Mouse (Mus musculus) neural tube, embryonic 14.5 days (tissue): ENCODE measurements at regions not wholly inside any gene's neighbourhood (a gene's known extent, or its start where the extent isn't known, plus 50 kb on each side); places are given as distances from the start of the nearest gene placed in this dataset.
"Not testable (repeated sequence)": the region's sequence is repeated elsewhere in the genome, so short reads cannot be mapped to it uniquely, and the experiment has no call there.

Experiments used
- ATAC-seq: fragments of 200-750 bp; cut with Nextera tagmentation; 2 replicates; pipeline ENCODE4 v1.8.0; 2017; ENCODE audit warnings: low read depth, mild to moderate bottlenecking, moderate TSS enrichment, moderate library complexity
- H3K27ac ChIP-seq: fragments of 300-500 bp; sonication (generic); 2 replicates; pipeline ENCODE4 v1.5.1; 2014; ENCODE audit warnings: low read depth, mild to moderate bottlenecking, control low read depth, low read length, moderate library complexity, mixed read lengths
- H3K27me3 ChIP-seq: fragments of 300-500 bp; sonication (generic); 2 replicates; pipeline ENCODE4 v1.6.1; 2014; ENCODE audit warnings: low read length; ENCODE audit not compliant: control insufficient read depth, insufficient read depth
- H3K36me3 ChIP-seq: fragments of 300-500 bp; sonication (generic); 2 replicates; pipeline ENCODE4 v1.6.1; 2014; ENCODE audit warnings: low read length, mixed read lengths; ENCODE audit not compliant: control insufficient read depth, insufficient read depth
- H3K4me1 ChIP-seq: fragments of 300-500 bp; sonication (generic); 2 replicates; pipeline ENCODE4 v1.6.1; 2014; ENCODE audit warnings: low read length; ENCODE audit not compliant: control insufficient read depth, insufficient read depth
- H3K4me2 ChIP-seq: fragments of 300-500 bp; sonication (generic); 2 replicates; pipeline ENCODE4 v1.6.1; 2014; ENCODE audit warnings: mild to moderate bottlenecking, low read depth, low read length, control low read depth
- H3K4me3 ChIP-seq: fragments of 300-500 bp; sonication (generic); 2 replicates; pipeline ENCODE4 v1.5.1; 2014; ENCODE audit warnings: low read depth, low read length, control low read depth, mixed read lengths
- H3K9ac ChIP-seq: fragments of 300-500 bp; sonication (generic); replicated peaks from 2 replicates; pipeline ENCODE4 v1.6.1; 2014; ENCODE audit warnings: low read depth, mild to moderate bottlenecking, control low read depth, low read length, mixed read lengths
- H3K9me3 ChIP-seq: fragments of 300-500 bp; sonication (generic); 2 replicates; pipeline ENCODE4 v1.6.1; 2016; ENCODE audit warnings: low read length; ENCODE audit not compliant: control insufficient read depth
- WGBS: fragments of 180-500 bp; shearing (Covaris S2); extraction: QIAGEN DNeasy Blood & Tissue Kit; methylation state at CpG from one replicate; pipeline ENCODE4 v1.1.7; 2014; 5-methylcytosine and 5-hydroxymethylcytosine counted together

- H3K4me2 ChIP-seq, H3K27ac ChIP-seq, ATAC-seq, H3K4me3 ChIP-seq, H3K27me3 ChIP-seq, H3K9ac ChIP-seq, H3K36me3 ChIP-seq, H3K9me3 ChIP-seq, H3K4me1 ChIP-seq: not testable (repeated sequence)
- WGBS: 83% methylated on average over 4 of the region's 5 CpGs
Measured at GRCm38 (mm10) chr16:3334355-3334754, 256.5 kb upstream of the Olfr161 start.

GRCm38 (mm10) chr16:3343372-3343771 lies 247.5 kb upstream of the Olfr161 start:
- 34% methylated on average over 3 of the region's 4 CpGs for WGBS
- not testable (repeated sequence) for ATAC-seq, H3K27me3 ChIP-seq, H3K4me3 ChIP-seq, H3K36me3 ChIP-seq, H3K27ac ChIP-seq, H3K4me2 ChIP-seq, H3K9ac ChIP-seq, H3K4me1 ChIP-seq, H3K9me3 ChIP-seq

- H3K27me3 ChIP-seq, H3K9me3 ChIP-seq, H3K4me3 ChIP-seq, H3K9ac ChIP-seq, H3K27ac ChIP-seq, ATAC-seq, H3K4me2 ChIP-seq, H3K36me3 ChIP-seq, H3K4me1 ChIP-seq: not testable (repeated sequence)
- no CpG with 5 or more reads among the region's 1 CpGs for WGBS
Measured at GRCm38 (mm10) chr16:3344725-3345380, 246.0 kb upstream of the Olfr161 start.

GRCm38 (mm10) chr16:3349382-3349781 lies 241.5 kb upstream of the Olfr161 start:
- WGBS: 92% methylated on average over 1 of the region's 4 CpGs
- H3K9me3 ChIP-seq, H3K4me2 ChIP-seq, H3K9ac ChIP-seq, H3K36me3 ChIP-seq, H3K4me3 ChIP-seq, H3K27me3 ChIP-seq, H3K4me1 ChIP-seq, H3K27ac ChIP-seq, ATAC-seq: not testable (repeated sequence)

- not testable (repeated sequence) for H3K4me2 ChIP-seq, ATAC-seq, H3K36me3 ChIP-seq, H3K27me3 ChIP-seq, H3K4me3 ChIP-seq, H3K4me1 ChIP-seq, H3K9ac ChIP-seq, H3K9me3 ChIP-seq, H3K27ac ChIP-seq
- 61% methylated on average over 2 of the region's 4 CpGs for WGBS
Measured at GRCm38 (mm10) chr16:3349850-3350547, 240.8 kb upstream of the Olfr161 start.

- not testable (repeated sequence) for H3K4me1 ChIP-seq, H3K27me3 ChIP-seq, H3K4me3 ChIP-seq, H3K27ac ChIP-seq, H3K36me3 ChIP-seq, H3K9ac ChIP-seq, H3K9me3 ChIP-seq, H3K4me2 ChIP-seq
- peak; percentile 68; the same call in 1 of the 2 replicates for ATAC-seq
- WGBS: 84% methylated on average over 6 of the region's 7 CpGs
Measured at GRCm38 (mm10) chr16:3350668-3351507, 240.0 kb upstream of the Olfr161 start.

- not testable (repeated sequence) for H3K4me3 ChIP-seq, H3K36me3 ChIP-seq, H3K27ac ChIP-seq, H3K9me3 ChIP-seq, H3K4me1 ChIP-seq, H3K9ac ChIP-seq, H3K4me2 ChIP-seq, H3K27me3 ChIP-seq
- ATAC-seq: peak; percentile 44; the same call in 1 of the 2 replicates
- 73% methylated on average over 3 of the region's 3 CpGs for WGBS
Measured at GRCm38 (mm10) chr16:3351508-3352046, 239.3 kb upstream of the Olfr161 start.
